Mouse (Mus musculus) CH12.LX (cell line): ENCODE measurements around the gene Dcn.

Source experiments
- BHLHE40 ChIP-seq: IDR thresholded peaks from 2 replicates; pipeline ENCODE4 v1.6.1; 2011; ENCODE audit warnings: mild to moderate bottlenecking, low read depth, low read length, improper control_type of control experiment
- CTCF ChIP-seq, 2 experiments: IDR thresholded peaks in 1 of 2; conservative IDR thresholded peaks in 1 of 2; 2 replicates each; pipeline ENCODE4 v1.5.1; 2011 to 2012; ENCODE audit warnings: low read depth in 2 of 2, low read length in 2 of 2, improper control_type of control experiment in 1 of 2, inconsistent platforms in 1 of 2, mild to moderate bottlenecking in 1 of 2, moderate library complexity in 1 of 2
- IRF4 ChIP-seq: IDR thresholded peaks from 2 replicates; pipeline ENCODE4 v1.6.1; 2014; ENCODE audit warnings: low read depth, mild to moderate bottlenecking, inconsistent platforms, low read length, improper control_type of control experiment
- MAX ChIP-seq: IDR thresholded peaks from 2 replicates; pipeline ENCODE4 v1.6.1; 2011; ENCODE audit warnings: low read length, improper control_type of control experiment
- MAZ ChIP-seq: IDR thresholded peaks from 2 replicates; pipeline ENCODE4 v1.6.1; 2012; ENCODE audit warnings: low read depth, mild to moderate bottlenecking, inconsistent platforms, low read length, improper control_type of control experiment, moderate library complexity
- POLR2A ChIP-seq: IDR thresholded peaks from 2 replicates; pipeline ENCODE4 v1.6.1; 2011; ENCODE audit warnings: low read depth, mild to moderate bottlenecking, improper control_type of control experiment, low read length
- RAD21 ChIP-seq: IDR thresholded peaks from 2 replicates; pipeline ENCODE4 v1.6.1; 2011; ENCODE audit warnings: low read depth, mild to moderate bottlenecking, low read length, improper control_type of control experiment, moderate library complexity
- TCF12 ChIP-seq: IDR thresholded peaks from 2 replicates; pipeline ENCODE4 v1.6.1; 2014; ENCODE audit warnings: low read depth, mild to moderate bottlenecking, inconsistent platforms, low read length, improper control_type of control experiment
- UBTF ChIP-seq: IDR thresholded peaks from 2 replicates; pipeline ENCODE4 v1.6.1; 2012; ENCODE audit warnings: low read depth, mild to moderate bottlenecking, inconsistent platforms, low read length, improper control_type of control experiment, moderate library complexity
- ZNF384 ChIP-seq: IDR thresholded peaks from 2 replicates; pipeline ENCODE4 v1.6.1; 2012; ENCODE audit warnings: low read depth, low read length, improper control_type of control experiment, inconsistent platforms

GRCm38 (mm10) chr10:97497646-97498045 lies 18.2 kb downstream of the Dcn start:
- TF ChIP-seq MAX (no peak), POLR2A (no peak), MAZ (no peak), CTCF (conservative IDR thresholded peaks at IDR 0.05 in 1 of 2, IDR thresholded peaks at IDR 0.05 in 1 of 2; ENCODE audit: low read depth in 2 of 2, low read length in 2 of 2) (no peak), IRF4 (no peak), BHLHE40 (no peak), RAD21 (no peak), TCF12 (no peak), UBTF (no peak), ZNF384 (no peak)
